Mouse (Mus musculus): Measurements from ENCODE around the gene 2010111I01Rik. TPM values are rescaled to one million over a fixed set of nuclear protein-coding genes. Genes with fewer than 3 reads are reported as not detected.

The 2010111I01Rik gene
- polyA plus RNA-seq, 1 experiment from 2014 or later = 146 TPM

DNA sequence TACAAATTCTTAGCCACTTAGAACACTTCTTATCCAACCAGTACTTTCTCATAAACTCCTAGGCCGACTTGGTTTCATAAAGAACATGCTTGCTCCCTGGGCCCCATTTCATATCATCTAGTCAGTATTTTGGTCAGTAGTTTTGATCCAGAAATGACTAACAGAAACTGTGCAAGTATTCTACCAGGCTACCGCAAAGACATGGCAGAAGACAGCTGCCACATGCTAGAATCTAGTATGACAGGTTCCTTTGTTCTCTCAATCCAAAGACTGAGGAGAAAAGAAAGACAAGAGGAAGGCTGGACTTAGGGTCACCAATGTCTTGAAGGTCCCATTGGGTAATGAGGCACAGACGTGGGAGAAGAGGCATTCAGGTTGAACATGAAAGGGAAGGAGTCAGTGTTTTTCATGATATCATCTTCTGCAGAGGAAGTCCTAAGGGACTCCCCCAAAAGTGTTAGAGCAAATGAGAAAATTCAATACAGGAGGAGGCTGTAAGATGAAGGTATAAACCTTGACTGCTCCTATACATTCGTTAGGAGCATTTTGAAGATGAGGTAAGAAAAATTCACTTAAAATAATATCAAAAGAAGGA, 216.0 kb downstream of the 2010111I01Rik start:
- TF ChIP-seq CTCF (IDR thresholded peaks at IDR 0.05; ENCODE audit: low read depth) = no peak
- no peak for ATAC-seq (replicated peaks; ENCODE audit: low FRiP score, low read depth)
- Histone ChIP-seq H3K4me1 (replicated peaks; ENCODE audit: insufficient read depth, low read length) (no peaks in the 10 kb centered on the region), H3K4me3 (replicated peaks; ENCODE audit: low read depth, low read length) (no peak overlapping the region), H3K27me3 (ENCODE audit: insufficient read depth, low read length) (no peaks in the 10 kb centered on the region), H3K36me3 (ENCODE audit: insufficient read depth, low read length) (no peaks in the 10 kb centered on the region), H3K27ac (no peak overlapping the region), H3K9me3 (replicated peaks; ENCODE audit: low read length) (no peaks in the 10 kb centered on the region), H3K9ac (ENCODE audit: low read depth, low read length) (no peak overlapping the region), H3K4me2 (ENCODE audit: low read length) (no peak overlapping the region)
- 63% methylated on average over 4 of the region's 4 CpGs for WGBS
- DNase-seq (ENCODE audit: low spot score) = no peak

DNA sequence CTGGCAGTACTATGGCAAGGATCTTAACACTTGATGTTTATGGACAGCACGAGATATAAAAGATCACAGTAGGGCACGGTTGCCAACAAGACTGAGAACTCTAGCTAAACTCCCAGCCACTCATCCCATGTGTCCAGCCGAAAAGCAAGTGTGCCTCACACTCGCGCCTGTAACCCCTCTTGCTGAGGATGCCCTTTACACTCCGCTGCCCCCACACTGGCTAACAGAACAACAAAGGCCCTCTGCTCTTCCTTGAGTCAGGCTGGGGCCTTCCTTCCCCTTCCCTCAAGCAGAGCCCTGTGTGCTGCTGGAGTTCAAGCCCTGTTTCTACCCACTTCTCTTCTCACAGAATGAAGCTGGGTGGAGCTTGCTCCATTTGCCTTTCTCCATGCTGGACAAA, 220.3 kb downstream of the 2010111I01Rik start:
- TF ChIP-seq CTCF (IDR thresholded peaks at IDR 0.05; ENCODE audit: low read depth) = no peak
- WGBS = 46% methylated on average over 6 of the region's 6 CpGs
- ATAC-seq (replicated peaks; ENCODE audit: low FRiP score, low read depth) = no peak

DNA sequence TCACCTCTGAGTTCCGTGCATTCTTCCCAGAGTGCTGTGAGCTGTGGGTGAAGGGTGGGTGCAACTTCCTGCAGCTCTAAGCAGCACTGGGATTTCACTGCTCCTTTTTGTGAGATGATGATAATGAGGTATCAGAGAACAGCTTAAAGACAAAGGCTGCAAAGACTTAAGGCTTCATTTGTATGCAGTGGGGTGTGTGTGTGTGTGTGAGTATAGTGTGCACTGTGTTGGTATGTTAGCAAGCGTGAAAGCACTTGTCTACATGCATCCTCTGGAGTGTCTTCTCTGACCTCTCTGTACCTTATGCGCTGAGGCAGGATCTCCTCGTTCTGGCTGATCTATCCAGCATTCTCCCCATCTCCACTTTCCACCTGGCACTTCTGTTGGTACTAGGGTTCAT, 221.5 kb downstream of the 2010111I01Rik start:
- Histone ChIP-seq H3K36me3 (ENCODE audit: insufficient read depth, low read length) (no peaks in the 10 kb centered on the region), H3K27me3 (ENCODE audit: insufficient read depth, low read length) (no peaks in the 10 kb centered on the region), H3K27ac (peak overlapping the region; percentile 87), H3K4me1 (replicated peaks; ENCODE audit: insufficient read depth, low read length) (peaks cover 22% of the 10 kb centered on the region), H3K4me2 (ENCODE audit: low read length) (no peak overlapping the region), H3K9me3 (replicated peaks; ENCODE audit: low read length) (no peaks in the 10 kb centered on the region), H3K4me3 (replicated peaks; ENCODE audit: low read depth, low read length) (no peak overlapping the region), H3K9ac (ENCODE audit: low read depth, low read length) (no peak overlapping the region)
- ATAC-seq (replicated peaks; ENCODE audit: low FRiP score, low read depth) = no peak
- DNase-seq (ENCODE audit: low spot score) = no peak
- TF ChIP-seq CTCF (IDR thresholded peaks at IDR 0.05; ENCODE audit: low read depth) = no peak
- WGBS = 75% methylated on average over 4 of the region's 4 CpGs

More for the DNA sequence above, 220.3 kb downstream of the 2010111I01Rik start:
- Histone ChIP-seq H3K9ac (ENCODE audit: low read depth, low read length) (no peak overlapping the region), H3K4me1 (replicated peaks; ENCODE audit: insufficient read depth, low read length) (peaks cover 22% of the 10 kb centered on the region), H3K36me3 (ENCODE audit: insufficient read depth, low read length) (no peaks in the 10 kb centered on the region), H3K9me3 (replicated peaks; ENCODE audit: low read length) (no peaks in the 10 kb centered on the region), H3K27me3 (ENCODE audit: insufficient read depth, low read length) (no peaks in the 10 kb centered on the region), H3K4me2 (ENCODE audit: low read length) (no peak overlapping the region), H3K4me3 (replicated peaks; ENCODE audit: low read depth, low read length) (no peak overlapping the region), H3K27ac (no peak overlapping the region)
- DNase-seq (ENCODE audit: low spot score) = peak; percentile 18

DNA sequence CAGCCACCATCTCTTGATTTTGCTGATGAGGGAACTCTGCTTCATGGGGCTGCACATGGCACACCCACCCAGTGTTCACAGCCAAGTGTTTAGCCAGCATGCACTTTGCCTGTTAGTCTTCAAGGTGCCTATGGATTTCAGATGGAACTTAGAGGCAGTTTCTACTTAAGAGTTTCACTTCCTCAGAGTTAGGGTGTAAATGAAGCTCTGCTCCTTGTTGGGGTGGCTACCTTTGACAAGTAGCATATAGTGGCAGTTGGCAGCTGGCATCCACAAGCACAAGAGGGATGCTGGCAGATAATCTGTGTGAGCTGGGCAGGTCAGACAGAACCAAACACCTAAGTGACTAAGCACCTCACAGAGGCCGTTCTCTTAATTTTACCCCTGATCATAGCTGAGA, 221.9 kb downstream of the 2010111I01Rik start:
- ATAC-seq (replicated peaks; ENCODE audit: low FRiP score, low read depth) (no peak; the same call in 1 of the 2 replicates), DNase-seq (ENCODE audit: low spot score) (no peak)
- Histone ChIP-seq H3K9ac (ENCODE audit: low read depth, low read length) (no peak overlapping the region), H3K36me3 (ENCODE audit: insufficient read depth, low read length) (no peaks in the 10 kb centered on the region), H3K9me3 (replicated peaks; ENCODE audit: low read length) (no peaks in the 10 kb centered on the region), H3K4me1 (replicated peaks; ENCODE audit: insufficient read depth, low read length) (peaks cover 22% of the 10 kb centered on the region), H3K4me3 (replicated peaks; ENCODE audit: low read depth, low read length) (no peak overlapping the region), H3K27me3 (ENCODE audit: insufficient read depth, low read length) (no peaks in the 10 kb centered on the region), H3K4me2 (ENCODE audit: low read length) (no peak overlapping the region), H3K27ac (peak overlapping the region; percentile 87)
- WGBS = 52% methylated on average over 1 of the region's 1 CpGs
- TF ChIP-seq CTCF (IDR thresholded peaks at IDR 0.05; ENCODE audit: low read depth) = no peak

DNA sequence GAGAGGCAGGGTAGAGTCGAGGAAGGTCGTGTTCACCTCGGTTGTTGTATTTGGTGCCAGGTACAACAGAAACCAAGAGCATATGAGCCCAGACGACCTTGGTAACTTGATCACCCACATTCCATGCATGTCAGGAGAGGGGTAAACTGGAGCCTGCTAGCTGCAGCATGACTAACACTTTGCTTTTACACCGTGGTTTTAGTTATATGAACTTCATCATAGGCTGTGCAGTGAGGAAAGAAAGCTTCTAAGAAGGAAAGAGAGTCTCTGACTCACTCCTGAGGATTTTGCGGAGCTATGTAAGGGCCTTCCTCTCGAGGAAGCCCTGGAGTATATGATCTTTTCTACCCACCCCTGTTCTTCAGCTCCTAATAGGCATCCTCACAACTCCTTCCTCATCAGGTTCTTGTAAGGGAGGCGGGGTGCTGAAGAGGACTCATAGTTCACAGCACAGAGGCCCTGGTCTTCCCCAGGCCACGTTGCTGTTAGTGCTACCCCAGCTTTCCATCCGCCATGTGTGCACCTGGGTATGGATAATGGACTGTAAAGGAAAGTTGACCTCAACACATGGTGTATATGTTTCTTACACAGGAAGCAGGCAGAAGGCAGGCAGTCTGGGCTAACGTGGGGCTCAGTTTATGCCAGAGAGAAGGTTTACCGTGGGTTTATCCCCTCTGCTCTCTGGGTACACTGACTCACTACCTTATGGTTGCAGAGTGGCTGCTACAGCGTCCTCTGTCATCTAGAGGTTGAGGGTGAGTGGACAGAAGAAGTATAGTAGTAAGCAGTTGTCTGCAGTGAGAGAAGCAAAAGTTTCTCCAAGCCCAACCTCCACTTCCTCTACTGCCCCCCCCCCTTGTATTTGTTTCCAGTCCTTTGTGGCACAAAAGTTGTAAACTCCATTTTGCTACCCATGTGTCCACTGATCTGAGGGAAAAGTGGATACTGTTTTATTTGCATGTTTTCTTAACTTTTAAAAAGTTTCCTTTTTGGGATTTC, 222.8 kb downstream of the 2010111I01Rik start:
- Histone ChIP-seq H3K27me3 (ENCODE audit: insufficient read depth, low read length) (no peaks in the 10 kb centered on the region), H3K4me3 (replicated peaks; ENCODE audit: low read depth, low read length) (no peak overlapping the region), H3K27ac (peak overlapping the region; percentile 87), H3K36me3 (ENCODE audit: insufficient read depth, low read length) (no peaks in the 10 kb centered on the region), H3K4me2 (ENCODE audit: low read length) (no peak overlapping the region), H3K9ac (ENCODE audit: low read depth, low read length) (0 out of 2 replicates have a peak overlapping the region, but pooled peaks have one; percentile 31), H3K4me1 (replicated peaks; ENCODE audit: insufficient read depth, low read length) (peaks cover 22% of the 10 kb centered on the region), H3K9me3 (replicated peaks; ENCODE audit: low read length) (no peaks in the 10 kb centered on the region)
- 33% methylated on average over 13 of the region's 13 CpGs for WGBS
- ATAC-seq (replicated peaks; ENCODE audit: low FRiP score, low read depth) (peak; percentile 78), DNase-seq (ENCODE audit: low spot score) (peak; percentile 54)
- no peak for TF ChIP-seq CTCF (IDR thresholded peaks at IDR 0.05; ENCODE audit: low read depth)

DNA sequence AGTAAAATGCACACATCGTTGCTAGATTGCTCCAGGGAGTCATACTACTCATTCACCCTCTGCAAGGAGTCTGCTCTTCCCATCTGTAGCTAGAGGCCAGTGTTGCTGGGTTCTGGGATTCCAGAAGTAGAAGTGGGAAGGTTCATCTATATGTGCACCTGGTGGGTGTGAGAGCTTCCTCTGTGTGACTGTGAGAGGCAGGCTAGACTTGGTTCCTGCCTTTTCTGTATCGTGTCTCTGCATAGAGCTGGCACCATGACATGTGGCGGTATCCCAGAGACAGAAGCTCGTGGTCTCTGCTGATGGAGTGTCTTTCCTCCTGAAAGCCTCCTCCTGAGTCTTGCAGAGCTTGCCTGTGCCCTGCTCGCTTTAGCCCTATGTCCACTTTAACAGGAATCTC, 223.6 kb downstream of the 2010111I01Rik start:
- H3K9ac ChIP-seq (ENCODE audit: low read depth, low read length) = no peak overlapping the region
- 42% methylated on average over 5 of the region's 5 CpGs for WGBS
- no peak for TF ChIP-seq CTCF (IDR thresholded peaks at IDR 0.05; ENCODE audit: low read depth)
- ATAC-seq (replicated peaks; ENCODE audit: low FRiP score, low read depth) (no peak), DNase-seq (ENCODE audit: low spot score) (no peak)
- no peak overlapping the region for H3K4me3 ChIP-seq (replicated peaks; ENCODE audit: low read depth, low read length)
- H3K27me3 ChIP-seq (ENCODE audit: insufficient read depth, low read length) = no peaks in the 10 kb centered on the region
- H3K4me1 ChIP-seq (replicated peaks; ENCODE audit: insufficient read depth, low read length) = peaks cover 22% of the 10 kb centered on the region
- no peaks in the 10 kb centered on the region for H3K9me3 ChIP-seq (replicated peaks; ENCODE audit: low read length)
- no peak overlapping the region for H3K4me2 ChIP-seq (ENCODE audit: low read length)
- H3K27ac ChIP-seq = peak overlapping the region; percentile 87
- no peaks in the 10 kb centered on the region for H3K36me3 ChIP-seq (ENCODE audit: insufficient read depth, low read length)
